Mouse (Mus musculus) heart, embryonic 13.5 days (tissue): ENCODE measurements around the gene Brd2. TPM values are rescaled to one million over a fixed set of nuclear protein-coding genes. Genes with fewer than 3 reads are reported as not detected.
"Not testable (repeated sequence)": the region's sequence is repeated elsewhere in the genome, so short reads cannot be mapped to it uniquely, and the experiment has no call there.

Experiments
- ATAC-seq: fragments of 200-750 bp; cut with Nextera tagmentation; 2 replicates; pipeline ENCODE4 v1.8.0; 2017; ENCODE audit warnings: moderate TSS enrichment; ENCODE audit not compliant: insufficient number of reproducible peaks, low FRiP score, low TSS enrichment; ENCODE audit errors: extremely low read depth
- H3K27ac ChIP-seq: fragments of 300-500 bp; sonication (generic); replicated peaks from 2 replicates; pipeline ENCODE4 v1.5.1; 2015; ENCODE audit warnings: moderate library complexity, mild to moderate bottlenecking, inconsistent platforms
- H3K27me3 ChIP-seq: fragments of 300-500 bp; sonication (generic); replicated peaks from 2 replicates; pipeline ENCODE4 v1.6.1; 2015; ENCODE audit warnings: mild to moderate bottlenecking, inconsistent platforms
- H3K36me3 ChIP-seq: fragments of 300-500 bp; sonication (generic); 2 replicates; pipeline ENCODE4 v1.6.1; 2015; ENCODE audit warnings: mild to moderate bottlenecking, inconsistent platforms
- H3K4me1 ChIP-seq: fragments of 300-500 bp; sonication (generic); 2 replicates; pipeline ENCODE4 v1.6.1; 2015; ENCODE audit warnings: inconsistent platforms
- H3K4me2 ChIP-seq: fragments of 300-500 bp; sonication (generic); 2 replicates; pipeline ENCODE4 v1.6.1; 2015; ENCODE audit warnings: inconsistent platforms, mild to moderate bottlenecking, moderate library complexity
- H3K4me3 ChIP-seq: fragments of 300-500 bp; sonication (generic); 2 replicates; pipeline ENCODE4 v1.5.1; 2015; ENCODE audit warnings: moderate library complexity, mild to moderate bottlenecking, inconsistent platforms
- H3K9ac ChIP-seq: fragments of 300-500 bp; sonication (generic); 2 replicates; pipeline ENCODE4 v1.6.1; 2015; ENCODE audit warnings: inconsistent platforms, mild to moderate bottlenecking, moderate library complexity
- H3K9me3 ChIP-seq: fragments of 300-500 bp; sonication (generic); 2 replicates; pipeline ENCODE4 v1.6.1; 2016; ENCODE audit warnings: inconsistent platforms
- WGBS: fragments of 180-500 bp; shearing (Covaris S2); methylation state at CpG from one replicate; pipeline ENCODE4 v1.1.7; 2015; ENCODE audit warnings: mixed read lengths; 5-methylcytosine and 5-hydroxymethylcytosine counted together
- polyA plus RNA-seq: library from polyadenylated mRNA; unstranded; fragments of >200 nt; fragmentation: Nextera tagmentation; extraction: Ambion mirVana; gene quantifications from 2 replicates; pipeline ENCODE4 v1.2.1, GENCODE M21; 2015

The Brd2 gene
- polyA plus RNA-seq, result 69.0 and 70.0 TPM in 2 replicates

GRCm38 (mm10) chr17:34122188-34122984 lies at the start of gene Brd2:
Gene Brd2 (minus strand): TSS chr17:34122634.
- no peaks in the 10 kb centered on the region for H3K9me3 ChIP-seq
- H3K9ac ChIP-seq, result peak within 1 kb of the TSS; percentile 100
- under 1% methylated on average over 73 of the region's 75 CpGs for WGBS

GRCm38 (mm10) chr17:34170877-34171498 lies 48.6 kb upstream of the Brd2 start:
- H3K9me3 ChIP-seq, result no peaks in the 10 kb centered on the region
- no peaks in the 10 kb centered on the region for H3K4me1 ChIP-seq
- H3K36me3 ChIP-seq, result no peaks in the 10 kb centered on the region
- 37% methylated on average over 13 of the region's 13 CpGs for WGBS
- ATAC-seq, result no peak
- no peak overlapping the region for H3K27ac ChIP-seq
- peaks cover 26% of the 10 kb centered on the region for H3K27me3 ChIP-seq
- H3K4me2 ChIP-seq, result peak overlapping the region; percentile 26
- no peak overlapping the region for H3K9ac ChIP-seq
- no peak overlapping the region for H3K4me3 ChIP-seq

More at GRCm38 (mm10) chr17:34122188-34122984, at the start of gene Brd2:
- Histone ChIP-seq H3K4me1 (peaks cover 32% of the 10 kb centered on the region), H3K4me2 (peak within 1 kb of the TSS; percentile 100), H3K27me3 (no peaks in the 10 kb centered on the region), H3K27ac (peak within 1 kb of the TSS; percentile 100), H3K4me3 (peak within 1 kb of the TSS; percentile 99), H3K36me3 (peaks cover 32% of the 10 kb centered on the region)
- peak; percentile 45 for ATAC-seq

GRCm38 (mm10) chr17:34170487-34170876 lies 48.0 kb upstream of the Brd2 start:
- no peak overlapping the region for H3K4me3 ChIP-seq
- H3K4me1 ChIP-seq, result no peaks in the 10 kb centered on the region
- no peak for ATAC-seq
- H3K27ac ChIP-seq, result no peak overlapping the region
- no peak overlapping the region for H3K4me2 ChIP-seq
- no peaks in the 10 kb centered on the region for H3K9me3 ChIP-seq
- peaks cover 27% of the 10 kb centered on the region for H3K27me3 ChIP-seq
- WGBS, result 21% methylated on average over 4 of the region's 4 CpGs
- H3K36me3 ChIP-seq, result no peaks in the 10 kb centered on the region
- H3K9ac ChIP-seq, result no peak overlapping the region

GRCm38 (mm10) chr17:34169279-34169678 lies 46.8 kb upstream of the Brd2 start:
- H3K27ac ChIP-seq, result no peak overlapping the region
- H3K9ac ChIP-seq, result no peak overlapping the region
- no peaks in the 10 kb centered on the region for H3K9me3 ChIP-seq
- peaks cover 19% of the 10 kb centered on the region for H3K27me3 ChIP-seq
- H3K36me3 ChIP-seq, result no peaks in the 10 kb centered on the region
- H3K4me3 ChIP-seq, result no peak overlapping the region
- WGBS, result 5% methylated on average over 2 of the region's 2 CpGs
- no peak for ATAC-seq
- H3K4me2 ChIP-seq, result no peak overlapping the region
- no peaks in the 10 kb centered on the region for H3K4me1 ChIP-seq

GRCm38 (mm10) chr17:34165033-34165730 lies 42.7 kb upstream of the Brd2 start:
- no peak overlapping the region for H3K4me2 ChIP-seq
- H3K9me3 ChIP-seq, result no peaks in the 10 kb centered on the region
- peaks cover 27% of the 10 kb centered on the region for H3K27me3 ChIP-seq
- H3K4me3 ChIP-seq, result no peak overlapping the region
- ATAC-seq, result no peak
- H3K4me1 ChIP-seq, result no peaks in the 10 kb centered on the region
- WGBS, result 67% methylated on average over 6 of the region's 6 CpGs
- no peak overlapping the region for H3K9ac ChIP-seq
- H3K27ac ChIP-seq, result no peak overlapping the region
- H3K36me3 ChIP-seq, result no peaks in the 10 kb centered on the region

GRCm38 (mm10) chr17:34164202-34164895 lies 41.9 kb upstream of the Brd2 start:
- H3K4me3 ChIP-seq, result no peak overlapping the region
- peaks cover 32% of the 10 kb centered on the region for H3K27me3 ChIP-seq
- ATAC-seq, result no peak
- no peak overlapping the region for H3K4me2 ChIP-seq
- no peaks in the 10 kb centered on the region for H3K9me3 ChIP-seq
- no peak overlapping the region for H3K27ac ChIP-seq
- WGBS, result 30% methylated on average over 9 of the region's 9 CpGs
- H3K9ac ChIP-seq, result no peak overlapping the region
- no peaks in the 10 kb centered on the region for H3K4me1 ChIP-seq
- H3K36me3 ChIP-seq, result no peaks in the 10 kb centered on the region

- Histone ChIP-seq H3K4me2 (no peak overlapping the region), H3K36me3 (no peaks in the 10 kb centered on the region), H3K9ac (no peak overlapping the region), H3K4me3 (no peak overlapping the region), H3K9me3 (no peaks in the 10 kb centered on the region), H3K27ac (no peak overlapping the region), H3K4me1 (no peaks in the 10 kb centered on the region), H3K27me3 (peaks cover 42% of the 10 kb centered on the region; the same call in 1 of the 2 replicates)
- ATAC-seq, result no peak
- 44% methylated on average over 5 of the region's 5 CpGs for WGBS
These were observed 33.1 kb upstream of the Brd2 start for GRCm38 (mm10) chr17:34155534-34155933.

GRCm38 (mm10) chr17:34152923-34153322 lies 30.5 kb upstream of the Brd2 start, which contains the start of gene H2-DMb1:
Gene H2-DMb1 (plus strand): TSS chr17:34153072.
- ATAC-seq, result no peak
- peaks cover 33% of the 10 kb centered on the region; the same call in 1 of the 2 replicates for H3K27me3 ChIP-seq
- H3K4me1 ChIP-seq, result no peaks in the 10 kb centered on the region
- WGBS, result 50% methylated on average over 4 of the region's 4 CpGs
- no peak within 1 kb of the TSS for H3K9ac ChIP-seq
- no peaks in the 10 kb centered on the region for H3K36me3 ChIP-seq
- no peak within 1 kb of the TSS for H3K4me3 ChIP-seq
- H3K4me2 ChIP-seq, result no peak within 1 kb of the TSS
- H3K9me3 ChIP-seq, result no peaks in the 10 kb centered on the region
- H3K27ac ChIP-seq, result no peak within 1 kb of the TSS

GRCm38 (mm10) chr17:34144960-34145371 lies 22.5 kb upstream of the Brd2 start:
- Histone ChIP-seq H3K4me2 (no peak overlapping the region), H3K9ac (no peak overlapping the region), H3K9me3 (no peaks in the 10 kb centered on the region), H3K4me3 (no peak overlapping the region), H3K27me3 (peaks cover 55% of the 10 kb centered on the region), H3K27ac (no peak overlapping the region), H3K36me3 (no peaks in the 10 kb centered on the region), H3K4me1 (peaks cover 8% of the 10 kb centered on the region)
- WGBS, result 64% methylated on average over 3 of the region's 3 CpGs
- ATAC-seq, result no peak

GRCm38 (mm10) chr17:34144221-34144620 lies 21.8 kb upstream of the Brd2 start:
- WGBS, result 87% methylated on average over 4 of the region's 4 CpGs
- H3K4me1 ChIP-seq, result peaks cover 16% of the 10 kb centered on the region
- not testable (repeated sequence) for H3K36me3 ChIP-seq, H3K9ac ChIP-seq, H3K27ac ChIP-seq, H3K9me3 ChIP-seq, H3K4me3 ChIP-seq, H3K4me2 ChIP-seq, ATAC-seq
- peaks cover 62% of the 10 kb centered on the region for H3K27me3 ChIP-seq

GRCm38 (mm10) chr17:34143461-34143860 lies 21.0 kb upstream of the Brd2 start:
- Histone ChIP-seq H3K4me3 (no peak overlapping the region), H3K4me2 (no peak overlapping the region), H3K4me1 (peaks cover 19% of the 10 kb centered on the region), H3K27me3 (peaks cover 70% of the 10 kb centered on the region), H3K27ac (no peak overlapping the region), H3K9me3 (no peaks in the 10 kb centered on the region), H3K9ac (no peak overlapping the region), H3K36me3 (no peaks in the 10 kb centered on the region)
- 63% methylated on average over 5 of the region's 5 CpGs for WGBS
- no peak for ATAC-seq
